Mouse (Mus musculus): ENCODE results near the gene Klc2. TPM values are rescaled to one million over a fixed set of nuclear protein-coding genes. Genes with fewer than 3 reads are reported as not detected.
"Not testable (repeated sequence)": the region's sequence is repeated elsewhere in the genome, so short reads cannot be mapped to it uniquely, and the experiment has no call there.

Gene Klc2
- polyA plus RNA-seq, 1 experiment from 2014 or later = 85.6 TPM

- 21% methylated on average over 11 of the region's 11 CpGs for WGBS
- ATAC-seq = no peak
- H3K4me3 ChIP-seq (ENCODE audit: low read length) = peak overlapping the region; percentile 33
- H3K9me3 ChIP-seq (ENCODE audit: control insufficient read depth, low read length) = no peaks in the 10 kb centered on the region
- peak overlapping the region; percentile 78 for H3K4me2 ChIP-seq (ENCODE audit: low read length)
- H3K27ac ChIP-seq (ENCODE audit: low read depth, low read length) = peak overlapping the region; percentile 80
- peaks cover 49% of the 10 kb centered on the region for H3K4me1 ChIP-seq (ENCODE audit: control insufficient read depth, insufficient read depth, low read depth, low read length)
- H3K27me3 ChIP-seq (replicated peaks; ENCODE audit: control insufficient read depth, insufficient read depth, low read length) = no peaks in the 10 kb centered on the region
- peak overlapping the region; percentile 59 for H3K9ac ChIP-seq (ENCODE audit: low read depth, low read length)
- peaks cover 24% of the 10 kb centered on the region for H3K36me3 ChIP-seq (ENCODE audit: control insufficient read depth, insufficient read depth, low read length)
Measured at GRCm38 (mm10) chr19:5094746-5095417, 23.5 kb downstream of the Klc2 start.

- under 1% methylated on average over 21 of the region's 21 CpGs for WGBS
- Histone ChIP-seq H3K9ac (ENCODE audit: low read depth, low read length) (peak overlapping the region; percentile 59), H3K36me3 (ENCODE audit: control insufficient read depth, insufficient read depth, low read length) (peaks cover 27% of the 10 kb centered on the region), H3K4me3 (ENCODE audit: low read length) (peak overlapping the region; percentile 33), H3K9me3 (ENCODE audit: control insufficient read depth, low read length) (no peaks in the 10 kb centered on the region), H3K4me2 (ENCODE audit: low read length) (peak overlapping the region; percentile 78), H3K4me1 (ENCODE audit: control insufficient read depth, insufficient read depth, low read depth, low read length) (peaks cover 48% of the 10 kb centered on the region), H3K27me3 (replicated peaks; ENCODE audit: control insufficient read depth, insufficient read depth, low read length) (no peaks in the 10 kb centered on the region), H3K27ac (ENCODE audit: low read depth, low read length) (peak overlapping the region; percentile 80)
- ATAC-seq = peak; percentile 65
Measured at GRCm38 (mm10) chr19:5094243-5094632, 24.1 kb downstream of the Klc2 start.

GRCm38 (mm10) chr19:5093481-5094242 lies 24.7 kb downstream of the Klc2 start:
- no peak for ATAC-seq
- Histone ChIP-seq H3K9me3 (ENCODE audit: control insufficient read depth, low read length) (no peaks in the 10 kb centered on the region), H3K4me3 (ENCODE audit: low read length) (no peak overlapping the region), H3K27ac (ENCODE audit: low read depth, low read length) (peak overlapping the region; percentile 80; the same call in 1 of the 2 replicates), H3K9ac (ENCODE audit: low read depth, low read length) (peak overlapping the region; percentile 1; the same call in 1 of the 2 replicates), H3K36me3 (ENCODE audit: control insufficient read depth, insufficient read depth, low read length) (peaks cover 27% of the 10 kb centered on the region), H3K4me2 (ENCODE audit: low read length) (peak overlapping the region; percentile 78), H3K27me3 (replicated peaks; ENCODE audit: control insufficient read depth, insufficient read depth, low read length) (no peaks in the 10 kb centered on the region), H3K4me1 (ENCODE audit: control insufficient read depth, insufficient read depth, low read depth, low read length) (peaks cover 46% of the 10 kb centered on the region)
- WGBS = 66% methylated on average over 12 of the region's 12 CpGs

GRCm38 (mm10) chr19:5092083-5092482 lies 26.3 kb downstream of the Klc2 start:
- H3K9me3 ChIP-seq (ENCODE audit: control insufficient read depth, low read length) = no peaks in the 10 kb centered on the region
- H3K4me1 ChIP-seq (ENCODE audit: control insufficient read depth, insufficient read depth, low read depth, low read length) = peaks cover 50% of the 10 kb centered on the region
- WGBS = 87% methylated on average over 10 of the region's 10 CpGs
- no peak overlapping the region for H3K27ac ChIP-seq (ENCODE audit: low read depth, low read length)
- no peak overlapping the region for H3K4me3 ChIP-seq (ENCODE audit: low read length)
- H3K27me3 ChIP-seq (replicated peaks; ENCODE audit: control insufficient read depth, insufficient read depth, low read length) = no peaks in the 10 kb centered on the region
- H3K4me2 ChIP-seq (ENCODE audit: low read length) = no peak overlapping the region
- no peak overlapping the region for H3K9ac ChIP-seq (ENCODE audit: low read depth, low read length)
- no peak for ATAC-seq
- H3K36me3 ChIP-seq (ENCODE audit: control insufficient read depth, insufficient read depth, low read length) = peaks cover 27% of the 10 kb centered on the region

GRCm38 (mm10) chr19:5089324-5089723 lies 29.0 kb downstream of the Klc2 start:
- Histone ChIP-seq H3K4me2 (ENCODE audit: low read length) (peak overlapping the region; percentile 72), H3K4me1 (ENCODE audit: control insufficient read depth, insufficient read depth, low read depth, low read length) (peaks cover 26% of the 10 kb centered on the region), H3K36me3 (ENCODE audit: control insufficient read depth, insufficient read depth, low read length) (peaks cover 27% of the 10 kb centered on the region), H3K9ac (ENCODE audit: low read depth, low read length) (peak overlapping the region; percentile 71), H3K27me3 (replicated peaks; ENCODE audit: control insufficient read depth, insufficient read depth, low read length) (peaks cover 8% of the 10 kb centered on the region), H3K9me3 (ENCODE audit: control insufficient read depth, low read length) (no peaks in the 10 kb centered on the region), H3K27ac (ENCODE audit: low read depth, low read length) (no peak overlapping the region), H3K4me3 (ENCODE audit: low read length) (peak overlapping the region; percentile 63)
- no peak for ATAC-seq
- WGBS = 95% methylated on average over 4 of the region's 4 CpGs

- Histone ChIP-seq H3K36me3 (ENCODE audit: control insufficient read depth, insufficient read depth, low read length) (peaks cover 22% of the 10 kb centered on the region), H3K9ac (ENCODE audit: low read depth, low read length) (peak within 1 kb of the TSS; percentile 71), H3K9me3 (ENCODE audit: control insufficient read depth, low read length) (no peaks in the 10 kb centered on the region), H3K27ac (ENCODE audit: low read depth, low read length) (peak within 1 kb of the TSS; percentile 86), H3K4me2 (ENCODE audit: low read length) (peak within 1 kb of the TSS; percentile 77), H3K4me3 (ENCODE audit: low read length) (peak within 1 kb of the TSS; percentile 63), H3K27me3 (replicated peaks; ENCODE audit: control insufficient read depth, insufficient read depth, low read length) (peaks cover 12% of the 10 kb centered on the region), H3K4me1 (ENCODE audit: control insufficient read depth, insufficient read depth, low read depth, low read length) (peaks cover 16% of the 10 kb centered on the region)
- under 1% methylated on average over 56 of the region's 58 CpGs for WGBS
- ATAC-seq = peak; percentile 95
Measured at GRCm38 (mm10) chr19:5087884-5088728, 30.3 kb downstream of the Klc2 start, which contains the start of gene Yif1a. TSS of gene Yif1a (plus strand) at chr19:5088538.

GRCm38 (mm10) chr19:5086533-5086932 lies 31.8 kb downstream of the Klc2 start:
- not testable (repeated sequence) for H3K4me2 ChIP-seq (ENCODE audit: low read length); H3K27ac ChIP-seq (ENCODE audit: low read depth, low read length); H3K9me3 ChIP-seq (ENCODE audit: control insufficient read depth, low read length); H3K4me3 ChIP-seq (ENCODE audit: low read length); ATAC-seq; H3K9ac ChIP-seq (ENCODE audit: low read depth, low read length)
- 54% methylated on average over 4 of the region's 4 CpGs for WGBS
- Histone ChIP-seq H3K4me1 (ENCODE audit: control insufficient read depth, insufficient read depth, low read depth, low read length) (peaks cover 16% of the 10 kb centered on the region), H3K27me3 (replicated peaks; ENCODE audit: control insufficient read depth, insufficient read depth, low read length) (peaks cover 28% of the 10 kb centered on the region), H3K36me3 (ENCODE audit: control insufficient read depth, insufficient read depth, low read length) (peaks cover 14% of the 10 kb centered on the region; the same call in 1 of the 2 replicates)

GRCm38 (mm10) chr19:5085145-5085863 lies 33.1 kb downstream of the Klc2 start, which contains the start of gene Tmem151a:
TSS of gene Tmem151a (minus strand) at chr19:5085531.
- Histone ChIP-seq H3K9me3 (ENCODE audit: control insufficient read depth, low read length) (no peaks in the 10 kb centered on the region), H3K27ac (ENCODE audit: low read depth, low read length) (peak within 1 kb of the TSS; percentile 64), H3K4me1 (ENCODE audit: control insufficient read depth, insufficient read depth, low read depth, low read length) (peaks cover 16% of the 10 kb centered on the region), H3K9ac (ENCODE audit: low read depth, low read length) (peak within 1 kb of the TSS; percentile 84), H3K4me2 (ENCODE audit: low read length) (peak within 1 kb of the TSS; percentile 73), H3K4me3 (ENCODE audit: low read length) (peak within 1 kb of the TSS; percentile 70), H3K27me3 (replicated peaks; ENCODE audit: control insufficient read depth, insufficient read depth, low read length) (peaks cover 35% of the 10 kb centered on the region), H3K36me3 (ENCODE audit: control insufficient read depth, insufficient read depth, low read length) (peaks cover 11% of the 10 kb centered on the region)
- no peak for ATAC-seq
- under 1% methylated on average over 45 of the region's 69 CpGs for WGBS
